Mouse (Mus musculus) liver, embryonic 12.5 days (tissue): ENCODE measurements around the gene Mucl3. TPM values are rescaled to one million over a fixed set of nuclear protein-coding genes. Genes with fewer than 3 reads are reported as not detected.
A peak's percentile ranks its signal among the peaks of the same experiment; 100 is the strongest.

ENCODE experiments used
- ATAC-seq: fragments of 200-750 bp; cut with Nextera tagmentation; 2 replicates; pipeline ENCODE4 v1.8.0; 2017; ENCODE audit warnings: moderate number of reproducible peaks, mild to moderate bottlenecking, moderate library complexity
- H3K27ac ChIP-seq: fragments of 300-500 bp; sonication (generic); 2 replicates; pipeline ENCODE4 v1.5.1; 2016; ENCODE audit warnings: mild to moderate bottlenecking
- H3K27me3 ChIP-seq: fragments of 300-500 bp; sonication (generic); replicated peaks from 2 replicates; pipeline ENCODE4 v1.6.1; 2016; ENCODE audit warnings: mild to moderate bottlenecking, moderate library complexity
- H3K36me3 ChIP-seq: fragments of 300-500 bp; sonication (generic); 2 replicates; pipeline ENCODE4 v1.6.1; 2016; ENCODE audit warnings: mild to moderate bottlenecking, moderate library complexity
- H3K4me1 ChIP-seq: fragments of 300-500 bp; sonication (generic); 2 replicates; pipeline ENCODE4 v1.6.1; 2016
- H3K4me2 ChIP-seq: fragments of 300-500 bp; sonication (generic); 2 replicates; pipeline ENCODE4 v1.6.1; 2016; ENCODE audit warnings: mild to moderate bottlenecking, moderate library complexity
- H3K4me3 ChIP-seq: fragments of 300-500 bp; sonication (generic); 2 replicates; pipeline ENCODE4 v1.5.1; 2016; ENCODE audit warnings: mild to moderate bottlenecking, moderate library complexity
- H3K9ac ChIP-seq: fragments of 300-500 bp; sonication (generic); 2 replicates; pipeline ENCODE4 v1.6.1; 2016; ENCODE audit warnings: mild to moderate bottlenecking, moderate library complexity
- H3K9me3 ChIP-seq: fragments of 300-500 bp; sonication (generic); replicated peaks from 2 replicates; pipeline ENCODE4 v1.6.1; 2016; ENCODE audit warnings: mild to moderate bottlenecking, moderate library complexity
- WGBS: fragments of 180-500 bp; shearing (Covaris S2); methylation state at CpG from one replicate; pipeline ENCODE4 v1.1.7; 2016; ENCODE audit not compliant: insufficient replicate concordance; 5-methylcytosine and 5-hydroxymethylcytosine counted together
- polyA plus RNA-seq: library from polyadenylated mRNA; unstranded; fragments of >200 nt; fragmentation: Nextera tagmentation; extraction: Ambion mirVana; gene quantifications from 2 replicates; pipeline ENCODE4 v1.2.1, GENCODE M21; 2016

Mucl3 gene
- 0.05 TPM in 1 of 2 replicates, not detected in the other for polyA plus RNA-seq

DNA sequence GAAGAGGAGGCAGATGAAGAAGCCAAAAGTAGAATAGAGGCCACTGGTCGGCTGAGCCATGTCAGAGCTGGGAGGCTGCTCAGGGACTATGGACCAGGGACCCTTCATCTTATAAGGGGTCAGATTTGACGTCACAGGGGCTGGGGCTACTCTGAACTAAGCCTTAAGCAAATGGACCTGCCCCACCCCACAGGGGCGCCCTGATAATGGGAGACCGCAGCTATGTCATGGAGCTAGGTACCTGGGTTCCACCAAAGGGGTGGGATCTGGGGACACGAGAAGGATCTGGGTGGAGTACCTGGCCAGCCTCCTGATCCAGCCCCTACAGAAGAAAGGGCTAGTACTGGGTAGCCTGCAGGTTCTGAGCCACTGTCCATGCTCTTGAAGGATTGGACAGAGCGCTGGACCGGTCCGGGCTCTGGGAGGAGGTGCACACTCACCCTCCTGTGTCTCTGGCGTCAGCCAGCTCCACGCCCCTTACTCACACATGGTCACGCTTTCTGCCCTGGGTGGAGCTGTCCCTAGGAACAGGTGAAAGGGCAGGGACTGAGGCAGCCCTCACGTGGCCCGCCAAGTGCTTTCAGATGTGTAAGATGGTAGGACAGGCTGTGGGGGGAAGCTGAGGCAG, at the start of gene Mucl3:
Gene Mucl3 (minus strand): TSS at position 87 of the 628 bp plus-strand sequence.
- WGBS = 58% methylated on average over 13 of the region's 13 CpGs
- Histone ChIP-seq H3K27me3 (peaks cover 42% of the 10 kb centered on the region), H3K4me3 (no peak within 1 kb of the TSS), H3K36me3 (no peaks in the 10 kb centered on the region), H3K4me2 (no peak within 1 kb of the TSS), H3K9ac (no peak within 1 kb of the TSS), H3K9me3 (no peaks in the 10 kb centered on the region), H3K4me1 (no peaks in the 10 kb centered on the region), H3K27ac (no peak within 1 kb of the TSS)
- ATAC-seq = no peak

DNA sequence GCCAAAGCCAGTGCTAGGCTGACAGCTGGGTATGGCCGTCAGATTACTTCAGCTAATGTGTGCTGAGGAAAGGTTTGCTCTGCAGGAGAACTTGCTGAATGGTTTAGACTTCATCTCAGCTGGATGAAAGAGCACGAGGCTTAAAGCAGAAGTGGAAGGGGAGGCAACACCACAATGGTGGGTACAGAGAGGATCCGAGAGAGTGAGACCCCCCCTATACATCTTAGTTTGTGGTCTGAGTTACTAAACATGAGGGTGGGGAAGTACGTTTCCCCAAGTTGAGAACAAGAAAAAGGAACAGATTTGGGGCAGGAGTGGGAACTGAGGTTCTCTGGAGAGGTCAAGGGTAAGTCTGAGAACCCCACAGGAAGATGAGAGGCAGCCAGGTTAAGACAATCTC, 48.9 kb upstream of the Mucl3 start:
- Histone ChIP-seq H3K27ac (no peak overlapping the region), H3K4me2 (no peak overlapping the region), H3K4me1 (no peaks in the 10 kb centered on the region), H3K9me3 (no peaks in the 10 kb centered on the region), H3K4me3 (no peak overlapping the region), H3K36me3 (peaks cover 8% of the 10 kb centered on the region; the same call in 1 of the 2 replicates), H3K27me3 (peaks cover 37% of the 10 kb centered on the region), H3K9ac (no peak overlapping the region)
- 41% methylated on average over 4 of the region's 4 CpGs for WGBS
- ATAC-seq = no peak

DNA sequence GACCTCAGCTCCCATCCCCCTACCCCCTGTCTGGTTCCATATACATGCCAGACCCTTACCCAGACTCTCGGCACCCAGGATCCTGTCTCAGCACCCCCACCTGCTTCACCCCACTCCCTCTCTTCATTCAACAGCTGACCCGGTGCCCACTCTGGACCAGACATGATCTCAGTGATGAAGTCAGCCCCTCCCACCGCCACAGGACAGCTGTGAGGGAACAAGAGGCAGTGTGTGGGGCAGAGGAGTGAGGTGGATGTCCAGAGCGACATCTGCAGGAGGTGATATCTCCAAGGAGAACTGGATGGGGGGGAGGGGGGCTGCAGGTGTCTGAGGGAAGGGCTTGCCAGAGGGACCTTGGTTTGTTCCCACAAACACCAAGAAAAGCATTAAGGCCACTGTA, 48.3 kb upstream of the Mucl3 start:
- 60% methylated on average over 4 of the region's 4 CpGs for WGBS
- Histone ChIP-seq H3K9me3 (no peaks in the 10 kb centered on the region), H3K4me3 (no peak overlapping the region), H3K27me3 (peaks cover 37% of the 10 kb centered on the region), H3K9ac (no peak overlapping the region), H3K4me1 (no peaks in the 10 kb centered on the region), H3K36me3 (peaks cover 8% of the 10 kb centered on the region; the same call in 1 of the 2 replicates), H3K4me2 (no peak overlapping the region), H3K27ac (no peak overlapping the region)
- ATAC-seq = no peak

DNA sequence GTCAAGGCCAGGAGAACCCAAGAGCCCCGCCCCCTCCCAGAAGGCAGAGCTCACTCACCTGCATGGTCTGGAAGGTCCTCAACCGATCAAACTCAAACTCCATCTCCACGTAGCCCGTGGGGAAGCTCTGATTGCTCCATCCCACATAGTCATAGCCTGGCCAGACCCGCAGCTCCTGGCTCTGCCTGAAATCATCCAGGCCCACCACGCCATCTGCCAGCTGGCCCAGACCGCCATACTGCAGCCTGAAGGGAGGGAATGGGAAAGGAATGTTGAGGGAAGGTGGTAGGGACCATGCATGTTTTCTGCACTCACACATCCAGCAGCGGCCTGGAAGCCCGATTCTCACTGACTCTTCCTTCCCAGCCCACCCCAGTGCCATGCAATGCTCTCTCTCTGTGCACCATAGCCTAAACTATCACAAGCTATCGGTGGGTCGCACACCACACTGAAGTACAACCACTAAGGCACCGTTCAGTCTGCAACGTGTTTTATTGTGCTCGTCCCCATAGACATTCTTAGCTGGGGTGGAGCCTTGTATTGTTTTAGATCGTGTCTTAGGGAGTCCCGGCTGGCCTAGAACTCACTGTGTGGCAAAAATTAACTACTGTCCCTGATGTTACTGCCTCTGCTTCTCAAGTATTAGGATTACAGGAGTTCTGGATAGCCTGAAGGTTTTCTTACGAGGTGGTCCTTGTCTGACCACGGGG, 46.6 kb upstream of the Mucl3 start:
- ATAC-seq = no peak
- H3K27ac ChIP-seq = no peak overlapping the region
- H3K4me1 ChIP-seq = no peaks in the 10 kb centered on the region
- 74% methylated on average over 18 of the region's 18 CpGs for WGBS
- no peak overlapping the region for H3K9ac ChIP-seq
- H3K4me3 ChIP-seq = no peak overlapping the region
- no peak overlapping the region for H3K4me2 ChIP-seq
- peaks cover 43% of the 10 kb centered on the region for H3K27me3 ChIP-seq
- peaks cover 8% of the 10 kb centered on the region; the same call in 1 of the 2 replicates for H3K36me3 ChIP-seq
- no peaks in the 10 kb centered on the region for H3K9me3 ChIP-seq

DNA sequence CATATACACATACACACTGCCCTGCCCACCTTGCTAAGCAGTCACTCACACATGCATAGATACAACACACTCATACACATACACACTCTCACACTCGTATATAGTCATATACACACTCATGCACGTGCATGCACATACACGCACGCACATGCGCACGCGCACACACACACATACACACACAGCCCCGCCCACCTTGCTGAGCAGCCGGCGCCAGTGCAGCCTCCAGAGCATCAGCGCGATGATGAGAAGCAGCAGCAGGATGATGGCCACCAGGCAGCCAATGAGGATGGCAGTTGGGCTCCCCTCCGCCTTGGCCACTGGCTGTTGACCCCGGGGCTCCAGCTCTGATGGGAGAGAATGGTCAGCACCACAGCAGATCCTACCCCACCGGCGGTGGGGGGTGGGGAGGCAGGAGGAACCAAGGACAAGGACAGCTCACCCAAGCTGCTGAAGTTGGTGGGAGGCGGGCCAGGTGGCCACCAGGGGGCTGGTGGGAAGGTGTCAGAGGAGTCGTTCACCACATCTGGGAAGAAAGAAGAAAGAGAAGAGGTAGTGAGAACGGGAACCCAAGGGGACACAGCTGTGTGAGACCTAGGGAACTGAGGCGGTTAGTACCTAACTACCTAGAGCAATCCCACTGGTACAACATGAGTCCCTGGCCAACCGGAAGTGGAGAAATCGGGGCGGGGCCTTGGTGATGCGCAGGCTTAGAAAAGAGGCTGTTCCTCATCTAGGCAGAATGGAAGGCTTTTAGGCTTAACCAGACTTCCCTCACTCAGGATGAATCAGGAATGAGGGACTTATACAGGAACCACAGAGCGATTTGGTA, 45.1 kb upstream of the Mucl3 start:
- ATAC-seq = no peak
- H3K9ac ChIP-seq = no peak overlapping the region
- H3K36me3 ChIP-seq = peaks cover 8% of the 10 kb centered on the region; the same call in 1 of the 2 replicates
- no peaks in the 10 kb centered on the region for H3K9me3 ChIP-seq
- H3K4me1 ChIP-seq = no peaks in the 10 kb centered on the region
- 64% methylated on average over 25 of the region's 25 CpGs for WGBS
- peaks cover 48% of the 10 kb centered on the region for H3K27me3 ChIP-seq
- H3K27ac ChIP-seq = no peak overlapping the region
- no peak overlapping the region for H3K4me3 ChIP-seq
- no peak overlapping the region for H3K4me2 ChIP-seq

DNA sequence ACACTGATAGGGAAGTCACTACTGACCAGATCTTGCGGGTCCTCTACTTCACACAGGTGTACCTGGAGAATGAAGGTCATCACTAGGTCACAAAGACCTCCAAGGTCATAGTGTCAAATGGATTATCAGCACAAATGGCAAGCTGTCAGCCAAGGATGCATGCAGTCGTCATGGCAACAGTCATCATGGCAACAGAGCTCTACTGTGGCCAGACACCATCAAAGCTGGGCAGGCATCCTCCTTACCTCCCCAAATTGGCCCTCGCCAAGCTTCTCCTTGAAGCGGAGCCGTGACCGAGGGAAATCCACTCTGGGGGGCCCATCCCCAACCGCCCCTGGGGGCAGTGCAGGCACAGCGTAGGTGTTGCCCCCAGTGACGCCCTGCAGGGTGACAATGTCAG, 41.6 kb upstream of the Mucl3 start:
- Histone ChIP-seq H3K27me3 (peaks cover 44% of the 10 kb centered on the region), H3K4me1 (no peaks in the 10 kb centered on the region), H3K9ac (no peak overlapping the region), H3K4me2 (no peak overlapping the region), H3K4me3 (no peak overlapping the region), H3K9me3 (no peaks in the 10 kb centered on the region), H3K27ac (no peak overlapping the region), H3K36me3 (0 out of 2 replicates have a peak, but pooled peaks cover 2% of the 10 kb centered on the region)
- no peak for ATAC-seq
- 51% methylated on average over 9 of the region's 9 CpGs for WGBS

DNA sequence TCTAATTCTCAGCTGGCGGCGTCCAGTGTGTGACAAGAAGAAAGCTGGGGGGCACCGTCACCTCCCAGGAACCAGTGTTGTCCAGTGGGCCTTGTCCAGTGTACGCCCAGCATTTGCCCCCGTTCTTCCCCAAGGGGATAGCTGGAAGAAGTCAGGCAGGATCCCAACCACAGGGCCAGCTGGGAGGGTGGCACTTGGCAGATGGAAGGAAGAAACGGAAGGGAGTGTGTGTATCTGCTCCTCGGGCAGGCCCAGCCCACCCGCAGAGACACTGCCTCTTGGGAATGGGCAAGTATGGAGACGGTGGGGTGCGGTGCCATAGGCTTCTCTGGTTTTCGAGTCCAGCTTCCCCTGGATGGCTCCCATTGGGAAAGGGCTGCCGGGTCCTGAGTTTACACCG, 38.5 kb upstream of the Mucl3 start:
- no peak overlapping the region for H3K4me2 ChIP-seq
- no peak for ATAC-seq
- H3K36me3 ChIP-seq = no peaks in the 10 kb centered on the region
- H3K27ac ChIP-seq = no peak overlapping the region
- no peak overlapping the region for H3K9ac ChIP-seq
- no peaks in the 10 kb centered on the region for H3K9me3 ChIP-seq
- 74% methylated on average over 13 of the region's 13 CpGs for WGBS
- peaks cover 38% of the 10 kb centered on the region for H3K27me3 ChIP-seq
- H3K4me3 ChIP-seq = no peak overlapping the region
- no peaks in the 10 kb centered on the region for H3K4me1 ChIP-seq

DNA sequence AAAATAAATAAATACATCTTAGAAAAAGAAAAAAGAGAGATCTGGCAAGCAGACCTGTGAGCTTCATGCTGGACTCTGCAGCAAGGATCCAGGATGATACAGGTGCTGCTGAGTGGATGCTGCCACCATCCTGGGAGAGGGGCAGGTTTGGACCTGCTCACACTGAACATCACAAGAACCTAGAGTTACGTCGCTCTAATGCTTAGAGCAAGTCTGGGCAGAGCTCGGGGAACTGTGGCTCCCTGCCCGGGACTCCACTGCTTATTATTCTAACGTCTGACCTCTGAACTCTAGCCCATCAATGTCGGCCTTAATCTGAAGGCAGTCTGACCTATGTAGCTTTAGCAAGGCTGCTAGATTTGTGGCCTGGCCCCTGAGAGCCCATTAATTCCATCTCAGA, 37.1 kb upstream of the Mucl3 start:
- Histone ChIP-seq H3K27me3 (peaks cover 24% of the 10 kb centered on the region), H3K4me3 (no peak overlapping the region), H3K9ac (no peak overlapping the region), H3K4me2 (no peak overlapping the region), H3K4me1 (no peaks in the 10 kb centered on the region), H3K27ac (no peak overlapping the region), H3K9me3 (no peaks in the 10 kb centered on the region), H3K36me3 (no peaks in the 10 kb centered on the region)
- no peak for ATAC-seq
- WGBS = 56% methylated on average over 6 of the region's 6 CpGs

DNA sequence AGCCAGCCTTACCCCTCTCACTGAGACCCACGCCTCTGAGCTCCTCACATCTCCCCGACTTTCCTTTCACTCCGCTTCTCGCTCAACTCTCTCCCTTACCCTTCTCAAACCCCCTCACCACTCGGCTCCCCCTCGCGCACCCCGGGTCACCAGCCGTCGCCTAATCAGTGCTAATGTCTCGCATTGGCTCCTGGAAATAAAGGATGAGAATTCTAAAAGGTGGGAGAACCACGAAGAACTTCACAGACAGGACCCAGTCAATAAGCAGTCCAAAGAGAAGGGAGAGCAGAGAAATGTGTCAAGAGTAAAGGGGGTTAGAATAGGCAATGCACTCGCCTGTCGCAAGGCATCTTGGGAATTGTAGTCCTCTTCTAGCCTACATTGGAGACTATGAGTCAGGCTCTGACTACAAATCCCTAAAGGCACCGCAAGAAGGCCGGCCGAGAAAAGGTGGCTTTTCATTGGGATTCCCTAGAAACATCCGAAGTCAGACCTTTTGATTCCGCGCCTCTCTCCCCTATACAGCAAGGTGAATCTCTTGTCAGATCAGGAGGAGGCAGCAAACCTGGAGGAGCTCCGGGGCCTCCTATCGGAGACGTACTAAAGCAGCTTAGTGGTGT, 30.0 kb upstream of the Mucl3 start, which contains the start of gene Gtf2h4:
Gene Gtf2h4 (minus strand): TSS at position 324 of the 620 bp plus-strand sequence.
- Histone ChIP-seq H3K36me3 (peaks cover 25% of the 10 kb centered on the region), H3K4me2 (peak within 1 kb of the TSS; percentile 83), H3K27me3 (no peaks in the 10 kb centered on the region), H3K27ac (peak within 1 kb of the TSS; percentile 51; the same call in 1 of the 2 replicates), H3K4me1 (peaks cover 18% of the 10 kb centered on the region), H3K9ac (peak within 1 kb of the TSS; percentile 86), H3K9me3 (no peaks in the 10 kb centered on the region), H3K4me3 (peak within 1 kb of the TSS; percentile 83)
- ATAC-seq = peak; percentile 96
- WGBS = 1% methylated on average over 23 of the region's 23 CpGs

DNA sequence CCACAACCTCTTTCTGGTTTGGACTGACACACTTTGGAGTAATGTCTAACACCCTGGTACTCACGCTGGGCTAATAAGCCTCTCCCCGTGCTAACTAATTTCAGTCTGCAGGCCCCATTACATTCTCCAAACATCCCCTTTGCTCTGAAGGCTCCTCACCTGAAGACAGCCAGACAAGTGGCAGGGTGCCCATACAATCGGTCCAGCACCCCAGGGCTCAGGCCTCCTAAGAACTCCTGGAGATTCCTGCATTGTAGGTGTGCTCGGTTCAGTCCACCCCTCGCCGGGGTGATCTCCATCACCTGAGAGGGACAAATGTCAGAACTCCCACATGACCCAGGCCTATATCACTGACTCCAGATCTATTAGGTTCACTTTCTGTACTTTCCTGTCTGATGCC, 29.0 kb upstream of the Mucl3 start:
- Histone ChIP-seq H3K4me2 (peak overlapping the region; percentile 83), H3K27me3 (no peaks in the 10 kb centered on the region), H3K27ac (no peak overlapping the region), H3K4me1 (peaks cover 26% of the 10 kb centered on the region), H3K36me3 (peaks cover 25% of the 10 kb centered on the region), H3K4me3 (peak overlapping the region; percentile 83), H3K9ac (peak overlapping the region; percentile 86; the same call in 1 of the 2 replicates), H3K9me3 (no peaks in the 10 kb centered on the region)
- 80% methylated on average over 6 of the region's 6 CpGs for WGBS
- ATAC-seq = no peak

DNA sequence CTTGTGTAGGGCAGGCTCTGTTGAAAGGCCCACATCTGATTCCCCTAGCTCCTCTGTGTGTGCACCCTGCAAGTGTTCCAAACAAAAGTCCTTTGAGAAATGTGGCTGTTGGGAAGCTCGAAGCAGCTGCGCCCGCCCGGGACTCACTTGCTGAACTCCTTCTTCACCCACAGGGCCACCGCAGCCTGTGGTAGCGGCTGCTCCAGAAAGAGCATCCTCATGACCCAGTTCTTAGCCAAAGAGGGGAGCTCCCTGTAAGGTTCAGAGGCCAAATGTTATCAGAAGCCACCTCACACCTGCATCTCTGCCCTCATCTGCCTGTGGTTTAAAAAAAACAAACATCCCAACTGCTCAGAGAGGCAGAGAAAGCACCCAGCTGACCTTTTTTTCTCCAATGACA, 28.4 kb upstream of the Mucl3 start:
- no peaks in the 10 kb centered on the region for H3K27me3 ChIP-seq
- H3K4me2 ChIP-seq = no peak overlapping the region
- H3K27ac ChIP-seq = no peak overlapping the region
- H3K9me3 ChIP-seq = no peaks in the 10 kb centered on the region
- peaks cover 28% of the 10 kb centered on the region for H3K4me1 ChIP-seq
- H3K9ac ChIP-seq = no peak overlapping the region
- H3K36me3 ChIP-seq = peaks cover 25% of the 10 kb centered on the region
- WGBS = 93% methylated on average over 6 of the region's 6 CpGs
- no peak overlapping the region for H3K4me3 ChIP-seq
- no peak for ATAC-seq
